Mouse (Mus musculus) testis, adult 2 months (tissue): ENCODE data around the gene Rnd1.

Experiments used
- CTCF ChIP-seq: fragments of 200-500 bp; IDR thresholded peaks from 2 replicates; pipeline ENCODE4 v1.5.1; 2012; ENCODE audit warnings: low read depth, mild to moderate bottlenecking, inconsistent platforms, low read length, moderate library complexity; ENCODE audit not compliant: control insufficient read depth, insufficient read depth, insufficient replicate concordance
- POLR2A ChIP-seq: fragments of 200-500 bp; IDR thresholded peaks from 2 replicates; pipeline ENCODE4 v1.6.1; 2012; ENCODE audit warnings: low read depth, mild to moderate bottlenecking, inconsistent platforms, low read length, moderate library complexity; ENCODE audit not compliant: control insufficient read depth

GRCm38 (mm10) chr15:98632107-98632744 is 45.0 kb downstream of the Rnd1 start:
- TF ChIP-seq CTCF (no peak), POLR2A (no peak)
